Mouse (Mus musculus): ENCODE results near the gene Proser3.

- TF ChIP-seq CTCF (IDR thresholded peaks at IDR 0.05; ENCODE audit: insufficient read depth, low read length) (no peak), POLR2A (IDR thresholded peaks at IDR 0.05; ENCODE audit: borderline replicate concordance, extremely low read depth, low read depth, low read length) (no peak)
Observed at GRCm38 (mm10) chr7:30553810-30554584, 1.9 kb upstream of the Proser3 start.

Measured in lung, adult 2 months (tissue).